Mouse (Mus musculus): Measurements from ENCODE around the gene Tescl.

- TF ChIP-seq CTCF (IDR thresholded peaks at IDR 0.05; ENCODE audit: low read depth) (no peak), EP300 (IDR thresholded peaks at IDR 0.05; ENCODE audit: low read depth) (no peak)
These were observed 39.0 kb downstream of the Tescl start for GRCm38 (mm10) chr7:24294763-24295162.
